Mouse (Mus musculus): ENCODE measurements around the gene Dnm2.

DNA sequence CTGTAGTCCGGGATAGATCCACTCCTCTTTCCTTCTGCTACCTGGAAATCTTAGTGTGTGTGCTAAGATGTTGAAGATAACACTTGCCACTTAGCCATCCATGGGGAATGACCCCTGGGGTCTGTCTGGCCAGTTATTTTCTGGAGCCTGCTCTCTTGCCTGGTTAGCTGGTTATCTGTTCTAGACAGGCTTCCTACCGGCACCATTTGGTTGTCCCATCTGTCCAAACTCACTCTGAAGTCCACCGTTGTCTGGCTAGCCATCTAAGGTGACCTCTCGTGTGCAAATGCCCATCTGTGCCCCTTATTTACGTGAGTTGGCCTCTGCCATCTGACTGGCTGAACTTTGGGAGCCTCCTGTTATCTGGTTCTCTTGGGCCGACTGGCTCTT, 843 bp downstream of the Dnm2 start:
- TF ChIP-seq CTCF (IDR thresholded peaks at IDR 0.05; ENCODE audit: low read depth, low read length): no peak
- TF ChIP-seq POLR2A (IDR thresholded peaks at IDR 0.05; ENCODE audit: insufficient read depth, low read length): no peak
